Mouse (Mus musculus): ENCODE data around the gene Znrf1. TPM values are rescaled to one million over a fixed set of nuclear protein-coding genes. Genes with fewer than 3 reads are reported as not detected.

Znrf1 gene
- polyA plus RNA-seq, 1 experiment from 2014 or later = 14.8 TPM

- 71% methylated on average over 8 of the region's 8 CpGs for WGBS
- Histone ChIP-seq H3K9me3 (ENCODE audit: control insufficient read depth, low read length) (no peaks in the 10 kb centered on the region), H3K27me3 (ENCODE audit: control insufficient read depth, insufficient read depth, low read length) (no peaks in the 10 kb centered on the region), H3K36me3 (ENCODE audit: control insufficient read depth, insufficient read depth, low read length) (no peaks in the 10 kb centered on the region), H3K4me1 (replicated peaks; ENCODE audit: control insufficient read depth, insufficient read depth) (no peaks in the 10 kb centered on the region), H3K27ac (replicated peaks) (no peak overlapping the region), H3K4me2 (replicated peaks; ENCODE audit: low read depth) (no peak overlapping the region), H3K4me3 (ENCODE audit: low read depth, low read length) (no peak overlapping the region), H3K9ac (ENCODE audit: low read length) (no peak overlapping the region)
- no peak for TF ChIP-seq CTCF (IDR thresholded peaks at IDR 0.05; ENCODE audit: low read depth)
- TF ChIP-seq EP300 (optimal IDR thresholded peaks at IDR 0.05) = no peak
- DNase-seq (ENCODE audit: low spot score) = no peak
- ATAC-seq (ENCODE audit: low FRiP score, low TSS enrichment) = no peak
These were observed 8.7 kb upstream of the Znrf1 start for GRCm38 (mm10) chr8:111527149-111527548.

- no peaks in the 10 kb centered on the region for H3K4me1 ChIP-seq (replicated peaks; ENCODE audit: control insufficient read depth, insufficient read depth)
- TF ChIP-seq EP300 (optimal IDR thresholded peaks at IDR 0.05) (no peak), CTCF (IDR thresholded peaks at IDR 0.05; ENCODE audit: low read depth) (no peak)
- no peak for ATAC-seq (ENCODE audit: low FRiP score, low TSS enrichment)
- 81% methylated on average over 5 of the region's 5 CpGs for WGBS
- no peaks in the 10 kb centered on the region for H3K9me3 ChIP-seq (ENCODE audit: control insufficient read depth, low read length)
- H3K9ac ChIP-seq (ENCODE audit: low read length) = no peak overlapping the region
- no peak for DNase-seq (ENCODE audit: low spot score)
- no peaks in the 10 kb centered on the region for H3K27me3 ChIP-seq (ENCODE audit: control insufficient read depth, insufficient read depth, low read length)
- H3K4me2 ChIP-seq (replicated peaks; ENCODE audit: low read depth) = no peak overlapping the region
- H3K27ac ChIP-seq (replicated peaks) = no peak overlapping the region
- no peaks in the 10 kb centered on the region for H3K36me3 ChIP-seq (ENCODE audit: control insufficient read depth, insufficient read depth, low read length)
- no peak overlapping the region for H3K4me3 ChIP-seq (ENCODE audit: low read depth, low read length)
These were observed 7.8 kb upstream of the Znrf1 start for GRCm38 (mm10) chr8:111528071-111528470.

GRCm38 (mm10) chr8:111531191-111531590, 4.7 kb upstream of the Znrf1 start:
- Histone ChIP-seq H3K4me2 (replicated peaks; ENCODE audit: low read depth) (no peak overlapping the region), H3K27me3 (ENCODE audit: control insufficient read depth, insufficient read depth, low read length) (no peaks in the 10 kb centered on the region), H3K36me3 (ENCODE audit: control insufficient read depth, insufficient read depth, low read length) (no peaks in the 10 kb centered on the region), H3K27ac (replicated peaks) (no peak overlapping the region), H3K9me3 (ENCODE audit: control insufficient read depth, low read length) (no peaks in the 10 kb centered on the region), H3K4me3 (ENCODE audit: low read depth, low read length) (no peak overlapping the region), H3K4me1 (replicated peaks; ENCODE audit: control insufficient read depth, insufficient read depth) (no peaks in the 10 kb centered on the region), H3K9ac (ENCODE audit: low read length) (no peak overlapping the region)
- DNase-seq (ENCODE audit: low spot score) (no peak), ATAC-seq (ENCODE audit: low FRiP score, low TSS enrichment) (no peak)
- no peak for TF ChIP-seq CTCF (IDR thresholded peaks at IDR 0.05; ENCODE audit: low read depth)
- TF ChIP-seq EP300 (optimal IDR thresholded peaks at IDR 0.05) = no peak
- 62% methylated on average over 12 of the region's 12 CpGs for WGBS

- no peaks in the 10 kb centered on the region for H3K4me1 ChIP-seq (replicated peaks; ENCODE audit: control insufficient read depth, insufficient read depth)
- no peak overlapping the region for H3K9ac ChIP-seq (ENCODE audit: low read length)
- TF ChIP-seq CTCF (IDR thresholded peaks at IDR 0.05; ENCODE audit: low read depth) (no peak), EP300 (optimal IDR thresholded peaks at IDR 0.05) (no peak)
- no peaks in the 10 kb centered on the region for H3K27me3 ChIP-seq (ENCODE audit: control insufficient read depth, insufficient read depth, low read length)
- no peaks in the 10 kb centered on the region for H3K36me3 ChIP-seq (ENCODE audit: control insufficient read depth, insufficient read depth, low read length)
- no peak overlapping the region for H3K4me2 ChIP-seq (replicated peaks; ENCODE audit: low read depth)
- no peak overlapping the region for H3K27ac ChIP-seq (replicated peaks)
- no peak for DNase-seq (ENCODE audit: low spot score)
- no peak for ATAC-seq (ENCODE audit: low FRiP score, low TSS enrichment)
- no peak overlapping the region for H3K4me3 ChIP-seq (ENCODE audit: low read depth, low read length)
- 81% methylated on average over 17 of the region's 17 CpGs for WGBS
- H3K9me3 ChIP-seq (ENCODE audit: control insufficient read depth, low read length) = no peaks in the 10 kb centered on the region
These were observed 4.3 kb upstream of the Znrf1 start for GRCm38 (mm10) chr8:111531621-111532020.

GRCm38 (mm10) chr8:111533503-111533902, 2.4 kb upstream of the Znrf1 start:
- 68% methylated on average over 4 of the region's 4 CpGs for WGBS
- no peak overlapping the region for H3K4me3 ChIP-seq (ENCODE audit: low read depth, low read length)
- no peak for ATAC-seq (ENCODE audit: low FRiP score, low TSS enrichment)
- H3K27me3 ChIP-seq (ENCODE audit: control insufficient read depth, insufficient read depth, low read length) = no peaks in the 10 kb centered on the region
- H3K27ac ChIP-seq (replicated peaks) = no peak overlapping the region
- H3K4me2 ChIP-seq (replicated peaks; ENCODE audit: low read depth) = no peak overlapping the region
- peaks cover 10% of the 10 kb centered on the region for H3K4me1 ChIP-seq (replicated peaks; ENCODE audit: control insufficient read depth, insufficient read depth)
- no peak overlapping the region for H3K9ac ChIP-seq (ENCODE audit: low read length)
- no peaks in the 10 kb centered on the region for H3K9me3 ChIP-seq (ENCODE audit: control insufficient read depth, low read length)
- TF ChIP-seq CTCF (IDR thresholded peaks at IDR 0.05; ENCODE audit: low read depth) = no peak
- no peak for TF ChIP-seq EP300 (optimal IDR thresholded peaks at IDR 0.05)
- no peak for DNase-seq (ENCODE audit: low spot score)
- H3K36me3 ChIP-seq (ENCODE audit: control insufficient read depth, insufficient read depth, low read length) = no peaks in the 10 kb centered on the region

GRCm38 (mm10) chr8:111535491-111535890, 406 bp upstream of the Znrf1 start:
- DNase-seq (ENCODE audit: low spot score) = no peak
- no peak overlapping the region for H3K9ac ChIP-seq (ENCODE audit: low read length)
- no peaks in the 10 kb centered on the region for H3K27me3 ChIP-seq (ENCODE audit: control insufficient read depth, insufficient read depth, low read length)
- peaks cover 10% of the 10 kb centered on the region for H3K4me1 ChIP-seq (replicated peaks; ENCODE audit: control insufficient read depth, insufficient read depth)
- no peak for ATAC-seq (ENCODE audit: low FRiP score, low TSS enrichment)
- peak overlapping the region; percentile 93 for H3K4me2 ChIP-seq (replicated peaks; ENCODE audit: low read depth)
- H3K36me3 ChIP-seq (ENCODE audit: control insufficient read depth, insufficient read depth, low read length) = no peaks in the 10 kb centered on the region
- no peak overlapping the region for H3K4me3 ChIP-seq (ENCODE audit: low read depth, low read length)
- WGBS = 28% methylated on average over 5 of the region's 5 CpGs
- no peak for TF ChIP-seq EP300 (optimal IDR thresholded peaks at IDR 0.05)
- no peak overlapping the region for H3K27ac ChIP-seq (replicated peaks)
- H3K9me3 ChIP-seq (ENCODE audit: control insufficient read depth, low read length) = no peaks in the 10 kb centered on the region

All from stomach, postnatal 0 days (tissue).